Mouse (Mus musculus): ENCODE results near the gene Myo3b. TPM values are rescaled to one million over a fixed set of nuclear protein-coding genes. Genes with fewer than 3 reads are reported as not detected.

Myo3b gene
- total and polyA plus RNA-seq, 2 experiments, result not detected

GRCm38 (mm10) chr2:70415521-70415920, 376.6 kb downstream of the Myo3b start:
- H3K79me2 ChIP-seq (ENCODE audit: control insufficient read depth, insufficient read depth, low read length), result no peaks in the 10 kb centered on the region
- no peaks in the 10 kb centered on the region for H3K27me3 ChIP-seq (ENCODE audit: control insufficient read depth, insufficient read depth, low read length)
- H3K4me3 ChIP-seq (ENCODE audit: insufficient read depth, low read depth, low read length), result no peak overlapping the region
- WGBS, result 86% methylated on average over 1 of the region's 1 CpGs
- no peak overlapping the region for H3K27ac ChIP-seq (replicated peaks; ENCODE audit: insufficient read depth, low read depth, low read length)
- TF ChIP-seq CTCF (IDR thresholded peaks at IDR 0.05; ENCODE audit: low read depth, low read length) (no peak), POLR2A (IDR thresholded peaks at IDR 0.05; ENCODE audit: extremely low read depth, insufficient read depth, low read length) (no peak)
- no peak overlapping the region for H3K9ac ChIP-seq (ENCODE audit: low read depth, low read length)
- H3K36me3 ChIP-seq (ENCODE audit: control insufficient read depth, insufficient read depth, low read length), result no peaks in the 10 kb centered on the region
- no peaks in the 10 kb centered on the region for H3K4me1 ChIP-seq (ENCODE audit: control insufficient read depth, insufficient read depth, low read length)
- DNase-seq (ENCODE audit: extremely low read depth, low read depth, low spot score), result no peak

GRCm38 (mm10) chr2:70419336-70419735, 380.4 kb downstream of the Myo3b start:
- Histone ChIP-seq H3K4me3 (ENCODE audit: insufficient read depth, low read depth, low read length) (no peak overlapping the region), H3K4me1 (ENCODE audit: control insufficient read depth, insufficient read depth, low read length) (peaks cover 2% of the 10 kb centered on the region; the same call in 1 of the 2 replicates), H3K9ac (ENCODE audit: low read depth, low read length) (no peak overlapping the region), H3K27ac (replicated peaks; ENCODE audit: insufficient read depth, low read depth, low read length) (no peak overlapping the region), H3K36me3 (ENCODE audit: control insufficient read depth, insufficient read depth, low read length) (no peaks in the 10 kb centered on the region), H3K27me3 (ENCODE audit: control insufficient read depth, insufficient read depth, low read length) (no peaks in the 10 kb centered on the region), H3K79me2 (ENCODE audit: control insufficient read depth, insufficient read depth, low read length) (no peaks in the 10 kb centered on the region)
- 85% methylated on average over 6 of the region's 6 CpGs for WGBS
- DNase-seq (ENCODE audit: extremely low read depth, low read depth, low spot score), result no peak
- no peak for TF ChIP-seq POLR2A (IDR thresholded peaks at IDR 0.05; ENCODE audit: extremely low read depth, insufficient read depth, low read length)
- no peak for TF ChIP-seq CTCF (IDR thresholded peaks at IDR 0.05; ENCODE audit: low read depth, low read length)

- Histone ChIP-seq H3K9ac (ENCODE audit: low read depth, low read length) (no peak overlapping the region), H3K27me3 (ENCODE audit: control insufficient read depth, insufficient read depth, low read length) (no peaks in the 10 kb centered on the region), H3K4me3 (ENCODE audit: insufficient read depth, low read depth, low read length) (no peak overlapping the region), H3K36me3 (ENCODE audit: control insufficient read depth, insufficient read depth, low read length) (no peaks in the 10 kb centered on the region), H3K27ac (replicated peaks; ENCODE audit: insufficient read depth, low read depth, low read length) (no peak overlapping the region), H3K79me2 (ENCODE audit: control insufficient read depth, insufficient read depth, low read length) (no peaks in the 10 kb centered on the region), H3K4me1 (ENCODE audit: control insufficient read depth, insufficient read depth, low read length) (peaks cover 2% of the 10 kb centered on the region; the same call in 1 of the 2 replicates)
- WGBS, result 32% methylated on average over 13 of the region's 13 CpGs
- no peak for TF ChIP-seq CTCF (IDR thresholded peaks at IDR 0.05; ENCODE audit: low read depth, low read length)
- no peak for TF ChIP-seq POLR2A (IDR thresholded peaks at IDR 0.05; ENCODE audit: extremely low read depth, insufficient read depth, low read length)
- DNase-seq (ENCODE audit: extremely low read depth, low read depth, low spot score), result peak; percentile 67
Measured at GRCm38 (mm10) chr2:70421144-70421874, 382.4 kb downstream of the Myo3b start.

DNA sequence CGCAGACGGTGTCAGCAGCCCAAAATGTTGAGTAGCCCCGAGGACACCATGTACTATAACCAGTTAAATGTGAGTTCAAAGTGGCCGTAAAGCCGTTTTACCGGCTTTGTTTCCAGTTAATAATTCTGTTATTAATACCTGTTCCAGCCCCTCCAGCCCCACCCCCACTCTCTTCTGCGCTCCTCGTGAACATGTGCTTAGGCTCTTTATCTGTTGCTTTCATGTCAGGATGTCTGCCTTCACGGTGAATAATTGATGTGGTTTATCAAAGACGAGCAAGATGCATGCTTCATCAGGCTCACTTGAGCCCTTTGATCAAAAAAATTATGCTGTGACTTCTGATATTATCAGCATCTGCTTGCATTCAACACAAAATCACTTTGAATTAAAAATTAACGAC, 386.7 kb downstream of the Myo3b start:
- Histone ChIP-seq H3K79me2 (ENCODE audit: control insufficient read depth, insufficient read depth, low read length) (no peaks in the 10 kb centered on the region), H3K36me3 (ENCODE audit: control insufficient read depth, insufficient read depth, low read length) (no peaks in the 10 kb centered on the region), H3K4me1 (ENCODE audit: control insufficient read depth, insufficient read depth, low read length) (peaks cover 2% of the 10 kb centered on the region; the same call in 1 of the 2 replicates), H3K27me3 (ENCODE audit: control insufficient read depth, insufficient read depth, low read length) (no peaks in the 10 kb centered on the region), H3K9ac (ENCODE audit: low read depth, low read length) (no peak overlapping the region), H3K27ac (replicated peaks; ENCODE audit: insufficient read depth, low read depth, low read length) (no peak overlapping the region), H3K4me3 (ENCODE audit: insufficient read depth, low read depth, low read length) (no peak overlapping the region)
- WGBS, result 68% methylated on average over 11 of the region's 11 CpGs
- no peak for DNase-seq (ENCODE audit: extremely low read depth, low read depth, low spot score)
- TF ChIP-seq POLR2A (IDR thresholded peaks at IDR 0.05; ENCODE audit: extremely low read depth, insufficient read depth, low read length) (no peak), CTCF (IDR thresholded peaks at IDR 0.05; ENCODE audit: low read depth, low read length) (no peak)

DNA sequence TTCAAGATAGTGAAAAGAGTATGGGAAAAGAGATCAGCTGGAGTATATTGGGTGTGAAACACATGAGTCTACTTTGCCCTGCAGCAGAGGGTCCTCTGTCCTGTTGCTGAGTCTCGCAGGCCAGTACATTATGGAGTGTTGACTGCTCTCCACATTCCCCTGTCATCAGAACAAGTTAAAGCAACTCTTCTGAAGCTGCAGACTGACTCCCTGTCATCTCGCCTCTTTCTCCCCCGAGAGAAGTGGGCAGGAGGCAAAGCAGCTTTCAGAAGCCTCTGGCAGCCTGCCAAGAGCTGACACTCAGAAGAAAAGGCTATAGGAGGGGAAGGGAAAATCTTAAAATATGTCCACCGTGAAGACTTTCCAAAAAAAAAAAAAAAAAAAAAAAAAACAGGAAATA, 404.1 kb downstream of the Myo3b start:
- Histone ChIP-seq H3K36me3 (ENCODE audit: control insufficient read depth, insufficient read depth, low read length) (no peaks in the 10 kb centered on the region), H3K27me3 (ENCODE audit: control insufficient read depth, insufficient read depth, low read length) (no peaks in the 10 kb centered on the region), H3K79me2 (ENCODE audit: control insufficient read depth, insufficient read depth, low read length) (no peaks in the 10 kb centered on the region), H3K4me1 (ENCODE audit: control insufficient read depth, insufficient read depth, low read length) (no peaks in the 10 kb centered on the region), H3K27ac (replicated peaks; ENCODE audit: insufficient read depth, low read depth, low read length) (no peak overlapping the region), H3K9ac (ENCODE audit: low read depth, low read length) (no peak overlapping the region), H3K4me3 (ENCODE audit: insufficient read depth, low read depth, low read length) (no peak overlapping the region)
- no peak for TF ChIP-seq POLR2A (IDR thresholded peaks at IDR 0.05; ENCODE audit: extremely low read depth, insufficient read depth, low read length)
- 37% methylated on average over 4 of the region's 4 CpGs for WGBS
- DNase-seq (ENCODE audit: extremely low read depth, low read depth, low spot score), result no peak

DNA sequence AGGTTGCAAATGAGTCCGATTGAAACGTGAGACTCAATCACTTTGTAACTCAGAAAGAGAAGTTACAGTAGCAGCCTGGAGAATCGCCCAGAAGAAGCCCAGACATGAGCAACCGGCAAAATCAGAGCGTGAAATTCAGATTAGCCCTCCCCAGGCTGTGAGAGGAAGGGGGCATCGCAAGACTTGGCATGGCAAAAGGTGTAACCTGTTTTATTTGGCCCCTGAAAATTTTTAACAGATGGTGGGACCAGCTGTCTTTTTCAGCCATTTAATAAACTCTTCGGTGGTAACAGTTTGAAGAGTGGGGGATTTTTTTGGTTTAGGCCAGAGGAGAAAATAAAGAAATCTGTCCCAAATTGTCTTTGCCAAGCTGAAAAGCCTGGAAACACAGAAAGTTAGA, 405.2 kb downstream of the Myo3b start:
- no peak for DNase-seq (ENCODE audit: extremely low read depth, low read depth, low spot score)
- H3K36me3 ChIP-seq (ENCODE audit: control insufficient read depth, insufficient read depth, low read length), result no peaks in the 10 kb centered on the region
- H3K27ac ChIP-seq (replicated peaks; ENCODE audit: insufficient read depth, low read depth, low read length), result no peak overlapping the region
- no peak for TF ChIP-seq POLR2A (IDR thresholded peaks at IDR 0.05; ENCODE audit: extremely low read depth, insufficient read depth, low read length)
- no peak for TF ChIP-seq CTCF (IDR thresholded peaks at IDR 0.05; ENCODE audit: low read depth, low read length)
- H3K4me1 ChIP-seq (ENCODE audit: control insufficient read depth, insufficient read depth, low read length), result no peaks in the 10 kb centered on the region
- H3K4me3 ChIP-seq (ENCODE audit: insufficient read depth, low read depth, low read length), result no peak overlapping the region
- H3K9ac ChIP-seq (ENCODE audit: low read depth, low read length), result no peak overlapping the region
- no peaks in the 10 kb centered on the region for H3K27me3 ChIP-seq (ENCODE audit: control insufficient read depth, insufficient read depth, low read length)
- WGBS, result 27% methylated on average over 7 of the region's 7 CpGs
- no peaks in the 10 kb centered on the region for H3K79me2 ChIP-seq (ENCODE audit: control insufficient read depth, insufficient read depth, low read length)

Measured in liver, adult 2 months (tissue).